Mouse (Mus musculus) mesoderm, embryonic 11.5 days (tissue): ENCODE data around the gene Rabl2.

Source experiments
- DNase-seq: peaks from one replicate; pipeline ENCODE4 v3.0.0-alpha.2; 2012; ENCODE audit warnings: low read depth, low spot score

Gene Rabl2

DNA sequence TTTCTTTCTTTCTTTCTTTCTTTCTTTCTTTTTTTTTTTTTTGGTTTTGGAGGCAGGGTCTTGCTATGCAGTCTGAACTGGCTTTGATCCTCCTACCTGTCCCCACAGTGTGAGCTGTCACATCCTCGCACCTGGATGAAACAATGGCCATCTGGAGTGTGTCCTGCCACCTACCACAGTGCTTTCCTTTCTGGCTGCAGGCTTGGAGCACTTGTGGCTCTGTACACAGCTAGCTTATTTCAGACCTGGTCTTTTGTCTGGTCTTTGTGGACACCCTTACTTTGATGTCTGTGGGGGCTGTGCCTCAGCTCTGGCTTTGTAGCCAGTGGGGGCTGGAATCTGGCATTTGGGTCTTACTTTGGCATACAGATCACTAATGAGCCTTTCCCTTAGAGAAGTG is 40.0 kb downstream of the Rabl2 start:
- no peak for DNase-seq

DNA sequence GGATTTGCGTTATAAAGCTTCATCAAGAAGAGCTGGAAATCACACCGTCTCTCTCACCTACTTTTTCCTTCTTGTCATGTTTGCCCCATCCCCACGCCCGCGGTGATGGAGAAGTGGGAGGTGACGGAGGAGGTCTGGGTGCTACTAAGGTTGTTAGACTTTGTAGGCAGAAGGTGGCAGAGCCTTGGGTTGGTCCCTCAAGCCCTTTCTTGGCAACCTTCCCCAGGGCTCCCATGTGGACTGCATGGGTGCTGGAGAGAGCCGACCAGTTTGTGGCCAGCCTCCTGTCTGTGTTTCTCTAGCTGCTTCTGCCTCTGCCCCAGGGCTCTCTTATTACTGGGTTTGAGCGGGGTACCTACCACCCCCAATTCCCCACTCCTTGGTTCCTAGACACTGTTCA is 41.2 kb downstream of the Rabl2 start:
- no peak for DNase-seq

DNA sequence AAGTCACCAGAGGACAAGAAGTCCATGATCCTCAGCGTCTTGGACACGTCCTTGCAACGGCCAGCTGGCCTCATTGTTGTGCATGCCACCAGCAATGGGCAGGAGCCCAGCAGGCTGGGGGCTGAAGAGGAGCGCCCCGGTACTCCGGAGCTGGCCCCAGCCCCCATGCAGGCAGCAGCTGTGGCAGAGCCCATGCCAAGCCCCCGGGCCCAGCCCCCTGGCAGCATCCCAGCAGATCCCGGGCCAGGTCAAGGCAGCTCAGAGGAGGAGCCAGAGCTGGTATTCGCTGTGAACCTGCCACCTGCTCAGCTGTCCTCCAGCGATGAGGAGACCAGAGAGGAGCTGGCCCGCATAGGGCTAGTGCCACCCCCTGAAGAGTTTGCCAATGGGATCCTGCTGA is 42.9 kb downstream of the Rabl2 start:
- no peak for DNase-seq

DNA sequence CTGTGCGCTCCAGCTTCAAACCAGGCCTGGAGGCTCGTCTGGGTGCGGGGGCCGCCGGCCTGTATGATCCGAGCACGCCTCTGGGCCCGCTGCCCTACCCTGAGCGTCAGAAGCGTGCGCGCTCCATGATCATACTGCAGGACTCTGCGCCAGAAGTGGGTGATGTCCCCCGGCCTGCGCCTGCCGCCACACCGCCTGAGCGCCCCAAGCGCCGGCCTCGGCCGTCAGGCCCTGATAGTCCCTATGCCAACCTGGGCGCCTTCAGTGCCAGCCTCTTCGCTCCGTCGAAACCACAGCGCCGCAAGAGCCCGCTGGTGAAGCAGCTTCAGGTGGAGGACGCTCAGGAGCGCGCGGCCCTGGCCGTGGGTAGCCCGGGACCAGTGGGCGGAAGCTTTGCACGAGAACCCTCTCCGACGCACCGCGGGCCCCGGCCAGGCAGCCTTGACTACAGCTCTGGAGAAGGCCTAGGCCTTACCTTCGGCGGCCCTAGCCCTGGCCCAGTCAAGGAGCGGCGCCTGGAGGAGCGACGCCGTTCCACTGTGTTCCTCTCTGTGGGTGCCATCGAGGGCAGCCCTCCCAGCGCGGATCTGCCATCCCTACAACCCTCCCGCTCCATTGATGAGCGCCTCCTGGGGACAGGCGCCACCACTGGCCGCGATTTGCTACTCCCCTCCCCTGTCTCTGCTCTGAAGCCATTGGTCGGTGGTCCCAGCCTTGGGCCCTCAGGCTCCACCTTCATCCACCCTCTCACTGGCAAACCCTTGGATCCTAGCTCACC is 43.7 kb downstream of the Rabl2 start:
- peak; percentile 76 for DNase-seq

DNA sequence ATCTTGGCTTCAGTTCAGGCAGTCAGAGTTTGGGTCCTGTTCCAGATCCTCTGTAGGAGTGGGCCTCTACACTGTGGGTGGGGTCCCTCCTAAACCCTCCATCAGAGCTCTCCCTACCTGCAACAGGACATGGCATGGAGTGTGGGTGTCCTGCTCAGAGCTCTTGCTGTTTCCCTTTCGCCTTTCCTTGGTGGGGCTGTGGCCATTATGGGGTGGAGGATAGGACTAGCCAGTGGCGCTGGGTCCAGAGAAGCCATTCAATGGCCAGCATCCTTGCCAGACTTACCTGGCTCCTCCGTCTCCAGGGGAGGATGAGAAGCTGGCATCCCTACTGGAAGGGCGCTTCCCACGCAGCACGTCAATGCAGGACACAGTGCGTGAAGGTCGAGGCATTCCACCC is 44.4 kb downstream of the Rabl2 start:
- no peak for DNase-seq

DNA sequence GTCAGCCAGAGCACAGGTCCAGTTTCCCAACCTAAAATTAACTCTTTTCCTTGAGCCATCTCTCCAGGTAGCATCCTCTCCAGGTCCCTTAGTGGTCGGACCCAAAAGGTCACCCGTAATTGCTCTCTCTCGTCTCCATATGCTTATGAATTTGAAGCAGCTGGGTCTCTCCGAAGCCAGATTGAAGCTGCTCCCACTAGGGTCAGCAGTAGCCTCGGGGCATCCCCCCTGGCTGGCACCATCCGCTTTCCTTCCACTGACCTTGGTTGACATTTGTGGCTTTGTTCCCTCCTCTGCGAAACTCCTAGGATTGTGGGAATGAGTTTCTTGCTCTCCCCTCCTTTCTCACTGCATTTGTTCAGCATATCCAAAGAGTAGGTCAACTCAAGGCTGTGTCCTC is 47.6 kb downstream of the Rabl2 start:
- DNase-seq = no peak

DNA sequence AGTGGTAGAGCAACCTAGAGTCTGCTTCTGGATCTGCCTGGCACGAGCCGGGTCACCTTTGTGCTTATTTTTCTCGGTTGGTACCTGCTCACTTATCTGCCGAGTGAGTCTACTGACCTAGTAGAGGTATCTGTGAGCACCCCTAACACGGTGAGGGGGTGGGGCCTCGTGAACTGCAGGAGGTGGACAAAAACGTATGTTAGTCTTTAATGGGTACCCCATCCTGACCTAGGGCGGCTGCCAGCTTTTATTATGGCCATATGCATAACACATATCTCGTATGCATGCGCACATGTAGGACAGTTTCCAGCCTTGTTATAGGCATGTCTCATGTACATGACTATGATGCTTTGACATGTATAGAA is 57.9 kb downstream of the Rabl2 start:
- no peak for DNase-seq

DNA sequence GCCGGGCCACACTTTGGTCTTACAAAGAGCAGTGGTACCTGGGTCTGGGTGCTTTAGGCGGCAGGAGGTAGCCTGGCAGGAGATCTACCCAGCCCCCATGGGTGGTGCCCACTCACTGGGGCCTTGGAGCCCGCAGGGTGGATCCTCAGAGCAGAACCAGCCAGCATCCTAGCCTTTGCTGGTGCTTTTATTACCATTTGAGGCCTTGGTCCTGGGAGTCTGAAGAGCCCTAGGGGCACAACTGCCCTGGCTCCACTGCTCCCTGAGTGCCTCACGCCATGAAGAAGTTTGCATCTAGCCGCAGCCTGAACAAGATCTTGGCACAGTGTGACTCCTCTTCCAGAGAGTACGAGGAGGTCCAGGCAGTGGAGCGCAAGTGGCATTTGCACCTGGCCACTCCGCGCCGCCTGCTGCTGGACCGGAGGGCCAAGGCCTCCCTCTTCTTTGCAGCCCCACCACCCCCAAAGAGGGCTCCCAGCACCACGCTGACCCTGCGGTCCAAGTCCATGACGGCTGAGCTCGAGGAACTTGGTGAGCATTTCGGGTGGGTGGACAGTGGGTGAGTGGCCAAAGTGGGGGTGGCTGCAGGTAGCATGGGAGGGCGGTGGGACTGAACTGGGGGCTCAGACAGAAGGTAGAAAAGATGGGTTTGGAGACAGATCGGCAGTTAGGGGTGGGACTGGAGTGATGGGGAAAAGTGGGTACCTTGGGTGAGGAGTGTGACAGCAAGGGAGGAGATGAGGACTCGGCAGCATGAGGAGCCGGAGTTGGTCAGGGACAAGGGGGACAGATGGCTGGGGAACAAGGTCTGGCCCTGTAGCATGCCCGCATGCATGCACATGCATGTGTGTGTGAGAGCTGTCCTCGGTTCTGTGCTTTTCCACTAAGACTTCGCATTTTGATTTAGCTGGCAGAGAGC is 58.5 kb downstream of the Rabl2 start:
- no peak for DNase-seq
